8 mouse cellular contexts compared by ENCODE assay signal in the genomic region with DNA sequence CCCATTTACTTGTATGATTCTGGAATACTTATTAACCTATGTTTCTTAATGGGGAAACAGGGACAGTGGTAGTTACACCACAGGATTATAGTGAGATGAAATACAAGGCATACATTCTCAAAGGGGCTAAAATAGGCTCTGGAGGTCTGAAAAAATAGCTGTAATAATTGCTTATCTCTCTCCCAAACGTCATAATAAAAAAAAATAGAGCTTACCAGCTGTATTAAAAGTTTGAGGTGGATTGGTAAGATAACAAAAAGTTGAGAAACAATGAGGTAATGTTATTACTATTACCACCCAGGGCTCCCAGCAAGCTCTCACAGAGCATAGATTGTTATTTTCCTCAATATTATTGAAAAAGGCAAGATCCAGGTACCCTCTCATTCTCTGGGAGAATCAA. TPM values are rescaled to one million over a fixed set of nuclear protein-coding genes. Genes with fewer than 3 reads are reported as not detected.
DNase-seq lines count a peak whose midpoint lies in the region; ATAC-seq and TF ChIP-seq lines count a peak whose summit lies in the region.

No protein-coding gene starts in this region.

- WGBS in cerebellum, adult 2 months: 8% methylated on average over 1 of the region's 1 CpGs
- 3% methylated on average over 1 of the region's 1 CpGs for WGBS in liver, embryonic 11.5 days
- WGBS in stomach, embryonic 15.5 days: 4% methylated on average over 1 of the region's 1 CpGs

- peaks cover 11% of the 10 kb centered on the region for H3K4me1 ChIP-seq in cerebellum, adult 2 months (ENCODE audit: control insufficient read depth, insufficient read depth, low read length)
- peaks cover 66% of the 10 kb centered on the region for H3K4me1 ChIP-seq in megakaryocyte, embryonic 14.5 days
- peaks cover 5% of the 10 kb centered on the region for H3K4me1 ChIP-seq in liver, embryonic 11.5 days (replicated peaks; ENCODE audit: control insufficient read depth, insufficient read depth, low read length)
- 0 out of 2 replicates have a peak, but pooled peaks cover 2% of the 10 kb centered on the region for H3K4me1 ChIP-seq in stomach, embryonic 15.5 days

- peak overlapping the region; percentile 95 for H3K4me2 ChIP-seq in liver, embryonic 11.5 days
- peak overlapping the region; percentile 97 for H3K4me2 ChIP-seq in stomach, embryonic 15.5 days

- TF ChIP-seq CTCF in cerebellum, adult 2 months (IDR thresholded peaks at IDR 0.05; ENCODE audit: borderline replicate concordance, insufficient read depth, low read depth, low read length): no peak

- no peaks in the 10 kb centered on the region for H3K9me3 ChIP-seq in megakaryocyte, embryonic 14.5 days
- no peaks in the 10 kb centered on the region for H3K9me3 ChIP-seq in liver, embryonic 11.5 days (ENCODE audit: control insufficient read depth, low read length)
- no peaks in the 10 kb centered on the region for H3K9me3 ChIP-seq in stomach, embryonic 15.5 days

- peak overlapping the region; percentile 76 for H3K9ac ChIP-seq in liver, embryonic 11.5 days (ENCODE audit: low read depth, low read length)
- peak overlapping the region; percentile 67; the same call in 1 of the 2 replicates for H3K9ac ChIP-seq in stomach, embryonic 15.5 days

- H3K27me3 ChIP-seq in cerebellum, adult 2 months (ENCODE audit: control insufficient read depth, insufficient read depth, low read length): no peaks in the 10 kb centered on the region
- H3K27me3 ChIP-seq in megakaryocyte, embryonic 14.5 days (replicated peaks): no peaks in the 10 kb centered on the region
- no peaks in the 10 kb centered on the region for H3K27me3 ChIP-seq in liver, embryonic 11.5 days (replicated peaks; ENCODE audit: control insufficient read depth, insufficient read depth, low read length)
- no peaks in the 10 kb centered on the region for H3K27me3 ChIP-seq in stomach, embryonic 15.5 days (replicated peaks)

- no peak for TF ChIP-seq POLR2A in cerebellum, adult 2 months (IDR thresholded peaks at IDR 0.05; ENCODE audit: borderline replicate concordance, insufficient read depth, low read length)

- peaks cover 26% of the 10 kb centered on the region for H3K36me3 ChIP-seq in megakaryocyte, embryonic 14.5 days (replicated peaks; ENCODE audit: low read length)
- H3K36me3 ChIP-seq in liver, embryonic 11.5 days (ENCODE audit: control insufficient read depth, insufficient read depth, low read length): no peaks in the 10 kb centered on the region
- H3K36me3 ChIP-seq in stomach, embryonic 15.5 days: no peaks in the 10 kb centered on the region

- DNase-seq in cerebellum, adult 2 months: no peak
- DNase-seq in cerebellum, adult 11 months: no peak
- no peak for DNase-seq in liver, embryonic 11.5 days (ENCODE audit: low spot score)
- no peak for DNase-seq in adrenal gland, postnatal 14 days

- no peak overlapping the region for H3K27ac ChIP-seq in cerebellum, adult 2 months (ENCODE audit: insufficient read depth, low read length)
- H3K27ac ChIP-seq in liver, embryonic 11.5 days (ENCODE audit: low read depth, low read length): no peak overlapping the region
- no peak overlapping the region for H3K27ac ChIP-seq in stomach, embryonic 15.5 days

- H3K4me3 ChIP-seq in cerebellum, adult 2 months (replicated peaks; ENCODE audit: insufficient read depth, low read depth, low read length): peak overlapping the region; percentile 70
- peak overlapping the region; percentile 99 for H3K4me3 ChIP-seq in megakaryocyte, embryonic 14.5 days (replicated peaks)
- H3K4me3 ChIP-seq in liver, embryonic 11.5 days (ENCODE audit: low read depth, low read length): peak overlapping the region; percentile 65
- peak overlapping the region; percentile 79 for H3K4me3 ChIP-seq in stomach, embryonic 15.5 days (replicated peaks)

- ATAC-seq in megakaryocyte, adult 5-6 weeks (ENCODE audit: poor library complexity, severe bottlenecking): no peak
- ATAC-seq in liver, embryonic 11.5 days (replicated peaks; ENCODE audit: low FRiP score): no peak
- no peak for ATAC-seq in stomach, embryonic 15.5 days (ENCODE audit: insufficient read depth, low FRiP score, low read depth)
- no peak for ATAC-seq in granulocyte monocyte progenitor cell, adult 5-6 weeks (replicated peaks; ENCODE audit: poor library complexity, severe bottlenecking)

RNA-seq across cellular contexts. Expression of a gene that starts 0.7 kb away (rescaled TPM):
- polyA plus RNA-seq in cerebellum, adult 2 months (2012; rRNA removed): 26.6 and 26.9 TPM in 2 replicates
- 1.3 and 4.1 TPM in 2 replicates for polyA plus RNA-seq in megakaryocyte, embryonic 14.5 days (2012; ENCODE audit: insufficient read depth, low replicate concordance)
- 18.4 and 19.3 TPM in 2 replicates for total RNA-seq in megakaryocyte, adult 5-6 weeks (2015)
- total RNA-seq in megakaryocyte, adult 5-6 weeks (2017): 21.0 and 23.3 TPM in 2 replicates
- polyA plus RNA-seq in liver, embryonic 11.5 days (2014; fragmentation: Nextera tagmentation; extraction: Ambion mirVana): 11.7 and 12.3 TPM in 2 replicates
- 17.0 and 18.2 TPM in 2 replicates for polyA plus RNA-seq in stomach, embryonic 15.5 days (2015; fragmentation: Nextera tagmentation; extraction: Ambion mirVana)
- total RNA-seq in granulocyte monocyte progenitor cell, adult 5-6 weeks (2014; fragmentation: Nextera tagmentation): 24.7 and 26.8 TPM in 2 replicates
- total RNA-seq in granulocyte monocyte progenitor cell, adult 5-6 weeks (2017): 15.6 and 17.5 TPM in 2 replicates
- 12.9 and 16.6 TPM in 2 replicates for total RNA-seq in adrenal gland, postnatal 14 days (2021)

RNA-seq across cellular contexts. Expression of a gene that starts 1.1 kb away (rescaled TPM):
- 4.1 and 4.5 TPM in 2 replicates for polyA plus RNA-seq in cerebellum, adult 2 months (2012; rRNA removed)
- polyA plus RNA-seq in megakaryocyte, embryonic 14.5 days (2012; ENCODE audit: insufficient read depth, low replicate concordance): 0.53 and 1.2 TPM in 2 replicates
- 1.1 and 1.6 TPM in 2 replicates for total RNA-seq in megakaryocyte, adult 5-6 weeks (2015)
- 1.1 and 2.2 TPM in 2 replicates for total RNA-seq in megakaryocyte, adult 5-6 weeks (2017)
- polyA plus RNA-seq in liver, embryonic 11.5 days (2014; fragmentation: Nextera tagmentation; extraction: Ambion mirVana): 2.6 and 2.7 TPM in 2 replicates
- 2.8 and 3.6 TPM in 2 replicates for polyA plus RNA-seq in stomach, embryonic 15.5 days (2015; fragmentation: Nextera tagmentation; extraction: Ambion mirVana)
- 1.8 and 1.9 TPM in 2 replicates for total RNA-seq in granulocyte monocyte progenitor cell, adult 5-6 weeks (2014; fragmentation: Nextera tagmentation)
- total RNA-seq in granulocyte monocyte progenitor cell, adult 5-6 weeks (2017): 1.8 and 3.1 TPM in 2 replicates
- total RNA-seq in adrenal gland, postnatal 14 days (2021): 10.3 and 11.8 TPM in 2 replicates

RNA-seq across cellular contexts. Expression of a gene that starts 21.3 kb away (rescaled TPM):
- 15.9 and 16.5 TPM in 2 replicates for polyA plus RNA-seq in cerebellum, adult 2 months (2012; rRNA removed)
- polyA plus RNA-seq in megakaryocyte, embryonic 14.5 days (2012; ENCODE audit: insufficient read depth, low replicate concordance): 19.3 and 28.8 TPM in 2 replicates
- 13.7 and 19.9 TPM in 2 replicates for total RNA-seq in megakaryocyte, adult 5-6 weeks (2015)
- 16.8 and 18.5 TPM in 2 replicates for total RNA-seq in megakaryocyte, adult 5-6 weeks (2017)
- polyA plus RNA-seq in liver, embryonic 11.5 days (2014; fragmentation: Nextera tagmentation; extraction: Ambion mirVana): 81.1 and 85.3 TPM in 2 replicates
- polyA plus RNA-seq in stomach, embryonic 15.5 days (2015; fragmentation: Nextera tagmentation; extraction: Ambion mirVana): 208 and 211 TPM in 2 replicates
- 10.4 and 19.9 TPM in 2 replicates for total RNA-seq in granulocyte monocyte progenitor cell, adult 5-6 weeks (2014; fragmentation: Nextera tagmentation)
- 6.3 and 11.7 TPM in 2 replicates for total RNA-seq in granulocyte monocyte progenitor cell, adult 5-6 weeks (2017)
- 69.6 and 69.7 TPM in 2 replicates for total RNA-seq in adrenal gland, postnatal 14 days (2021)

RNA-seq across cellular contexts. Expression of a gene that starts 21.4 kb away (rescaled TPM):
- 78.7 and 80.6 TPM in 2 replicates for polyA plus RNA-seq in cerebellum, adult 2 months (2012; rRNA removed)
- 170 and 286 TPM in 2 replicates for polyA plus RNA-seq in megakaryocyte, embryonic 14.5 days (2012; ENCODE audit: insufficient read depth, low replicate concordance)
- 42.9 and 53.0 TPM in 2 replicates for total RNA-seq in megakaryocyte, adult 5-6 weeks (2015)
- 28.7 and 29.0 TPM in 2 replicates for total RNA-seq in megakaryocyte, adult 5-6 weeks (2017)
- polyA plus RNA-seq in liver, embryonic 11.5 days (2014; fragmentation: Nextera tagmentation; extraction: Ambion mirVana): 145 and 148 TPM in 2 replicates
- polyA plus RNA-seq in stomach, embryonic 15.5 days (2015; fragmentation: Nextera tagmentation; extraction: Ambion mirVana): 111 and 117 TPM in 2 replicates
- total RNA-seq in granulocyte monocyte progenitor cell, adult 5-6 weeks (2014; fragmentation: Nextera tagmentation): 71.0 and 77.9 TPM in 2 replicates
- total RNA-seq in granulocyte monocyte progenitor cell, adult 5-6 weeks (2017): 50.7 and 76.5 TPM in 2 replicates
- 104 and 115 TPM in 2 replicates for total RNA-seq in adrenal gland, postnatal 14 days (2021)

RNA-seq across cellular contexts. Expression of a gene that starts 35.9 kb away (rescaled TPM):
- 0.16 and 0.33 TPM in 2 replicates for polyA plus RNA-seq in cerebellum, adult 2 months (2012; rRNA removed)
- not detected in 2 replicates for polyA plus RNA-seq in megakaryocyte, embryonic 14.5 days (2012; ENCODE audit: insufficient read depth, low replicate concordance)
- not detected in 2 replicates for total RNA-seq in megakaryocyte, adult 5-6 weeks (2015)
- not detected in 2 replicates for total RNA-seq in megakaryocyte, adult 5-6 weeks (2017)
- polyA plus RNA-seq in liver, embryonic 11.5 days (2014; fragmentation: Nextera tagmentation; extraction: Ambion mirVana): not detected in 2 replicates
- 0.08 TPM in 1 of 2 replicates, not detected in the other for polyA plus RNA-seq in stomach, embryonic 15.5 days (2015; fragmentation: Nextera tagmentation; extraction: Ambion mirVana)
- not detected in 2 replicates for total RNA-seq in granulocyte monocyte progenitor cell, adult 5-6 weeks (2014; fragmentation: Nextera tagmentation)
- total RNA-seq in granulocyte monocyte progenitor cell, adult 5-6 weeks (2017): not detected in 2 replicates
- total RNA-seq in adrenal gland, postnatal 14 days (2021): 0.15 TPM in 1 of 2 replicates, not detected in the other
